Mouse (Mus musculus): ENCODE data around the gene Lonp2.

Lonp2 gene

DNA sequence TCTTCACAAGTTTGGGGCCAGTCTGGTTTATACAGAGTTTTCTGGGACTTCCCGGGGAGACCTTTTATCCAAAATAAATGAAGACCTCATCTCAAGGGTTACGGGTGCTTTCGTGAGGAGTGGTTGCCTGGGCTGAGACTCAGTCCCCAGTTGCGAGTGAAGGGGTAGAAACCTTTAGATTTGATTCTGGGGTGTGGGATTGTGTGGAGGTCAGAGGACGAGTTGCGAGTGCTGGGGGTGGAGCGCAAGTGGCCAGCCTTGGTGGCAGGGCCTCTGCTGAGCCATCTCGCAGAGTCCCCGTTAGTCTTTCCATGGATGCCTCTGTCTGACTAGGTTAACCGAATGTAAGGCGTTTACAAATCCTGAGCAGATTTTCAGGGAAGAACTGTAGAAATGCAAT lies 122.7 kb downstream of the Lonp2 start:
- DNase-seq (ENCODE audit: low read depth, low spot score) = peak; percentile 4

DNA sequence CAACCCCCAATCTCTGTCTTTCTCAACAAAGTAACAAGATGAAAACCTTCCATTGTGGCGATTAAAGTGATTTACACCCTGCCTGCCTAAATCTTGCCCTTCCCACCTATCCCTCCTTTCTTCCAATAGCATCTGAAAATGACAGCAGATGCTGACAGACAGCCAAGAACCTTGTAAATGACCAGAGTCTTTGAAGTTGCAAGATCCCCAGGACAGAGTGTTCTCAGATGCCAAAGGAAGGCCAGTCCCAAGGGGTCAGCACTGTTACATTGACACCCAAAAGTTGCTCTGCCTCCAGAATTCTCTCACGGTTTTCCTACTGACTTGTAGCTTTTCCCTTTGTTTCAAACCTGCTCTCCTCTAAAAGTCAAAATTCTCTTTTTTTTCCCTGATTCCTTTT lies 126.0 kb downstream of the Lonp2 start:
- DNase-seq (ENCODE audit: low read depth, low spot score) = peak; percentile 8

DNA sequence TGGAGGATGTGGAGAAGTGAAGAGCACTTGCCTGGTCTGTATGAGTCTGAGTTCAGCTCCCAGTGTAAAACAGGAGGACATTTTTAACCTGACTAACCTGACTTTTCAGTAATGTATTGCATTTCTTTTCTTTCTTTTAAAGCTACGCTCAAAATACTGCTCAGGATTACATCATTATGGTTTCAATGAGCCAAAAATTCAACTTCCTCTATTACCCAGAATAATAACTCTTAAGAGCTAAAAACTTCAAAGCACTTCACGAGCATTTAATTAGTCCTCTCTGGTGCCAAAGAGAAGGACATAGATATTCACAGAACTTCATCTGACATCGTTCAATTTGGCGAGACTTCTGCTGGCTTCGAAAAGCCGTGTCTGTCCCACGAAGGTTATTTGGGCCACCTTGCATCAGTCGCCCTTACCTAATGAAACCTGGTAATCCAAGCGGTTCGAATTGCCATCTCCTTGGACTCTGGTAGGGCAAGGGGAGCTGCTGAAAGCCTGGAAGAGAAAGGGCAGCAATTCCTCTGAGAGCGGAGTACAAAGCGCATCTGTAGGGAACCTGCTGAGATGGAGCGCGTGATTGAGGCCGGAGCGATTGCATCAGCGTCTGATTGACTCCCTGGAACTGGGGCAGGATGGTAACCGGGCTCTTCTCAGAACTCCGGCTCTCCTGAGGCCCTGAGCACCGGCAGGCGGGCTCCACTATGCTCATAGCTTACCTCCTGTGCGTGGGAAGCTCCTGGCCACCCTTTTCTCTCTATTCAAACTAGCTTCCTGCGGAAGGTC lies 133.3 kb downstream of the Lonp2 start:
- DNase-seq (ENCODE audit: low read depth, low spot score) = peak; percentile 24

DNA sequence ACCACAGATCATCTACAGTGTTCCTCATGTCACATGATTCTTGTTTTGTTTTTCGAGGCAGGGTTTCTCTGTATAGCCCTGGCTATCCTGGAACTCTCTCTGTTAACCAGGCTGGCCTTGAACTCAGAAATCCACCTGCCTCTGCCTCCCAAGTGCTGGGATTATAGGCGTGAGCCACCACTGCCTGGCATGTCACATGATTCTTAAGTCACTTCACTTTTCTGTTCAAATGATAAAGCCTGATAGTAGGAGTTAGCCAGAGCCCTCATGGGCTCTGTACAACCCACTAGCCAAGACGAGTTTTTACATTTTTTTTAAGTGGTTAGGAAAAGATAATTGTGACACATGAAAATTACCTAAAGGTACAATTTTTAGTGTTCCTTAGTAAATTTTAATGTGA lies 134.8 kb downstream of the Lonp2 start:
- no peak for DNase-seq (ENCODE audit: low read depth, low spot score)

DNA sequence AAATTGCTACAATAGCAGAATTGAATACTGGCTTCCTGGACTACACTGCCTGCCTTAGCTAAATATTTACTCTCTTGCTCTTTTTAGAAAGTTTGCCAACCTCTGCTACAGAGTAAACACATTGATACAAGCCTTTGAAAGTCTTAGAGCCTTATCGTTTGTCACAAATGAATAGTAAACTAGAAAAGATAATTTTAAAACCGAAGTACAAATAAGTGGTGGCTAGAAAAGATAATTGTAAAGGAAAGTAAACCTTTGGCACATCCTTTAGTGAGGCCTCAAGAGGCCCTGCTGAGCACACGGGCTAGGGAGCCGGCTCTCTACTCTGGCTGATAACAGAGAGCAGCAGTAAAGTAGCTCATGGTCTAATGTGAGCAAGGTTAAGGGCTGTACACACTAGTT lies 135.2 kb downstream of the Lonp2 start:
- DNase-seq (ENCODE audit: low read depth, low spot score) = no peak

DNA sequence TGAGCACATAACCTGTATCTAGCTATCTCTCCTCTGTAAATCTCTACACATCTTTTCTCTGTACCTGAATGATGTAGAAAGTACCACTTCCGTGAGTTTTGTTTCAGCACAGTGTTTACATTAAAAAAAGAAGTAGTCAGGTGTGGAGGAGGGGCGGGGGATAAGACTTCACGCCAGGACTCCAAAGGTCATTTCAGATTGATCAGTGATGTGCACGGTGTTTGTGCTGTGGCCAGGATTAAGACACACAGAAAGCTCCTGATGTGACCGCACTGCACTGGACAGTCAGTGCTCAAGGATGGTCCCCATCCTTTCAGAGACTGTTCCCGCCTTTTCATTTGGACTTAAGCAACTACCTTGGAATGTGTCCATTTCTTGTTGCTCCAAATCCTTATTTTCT lies 136.9 kb downstream of the Lonp2 start:
- no peak for DNase-seq (ENCODE audit: low read depth, low spot score)

DNA sequence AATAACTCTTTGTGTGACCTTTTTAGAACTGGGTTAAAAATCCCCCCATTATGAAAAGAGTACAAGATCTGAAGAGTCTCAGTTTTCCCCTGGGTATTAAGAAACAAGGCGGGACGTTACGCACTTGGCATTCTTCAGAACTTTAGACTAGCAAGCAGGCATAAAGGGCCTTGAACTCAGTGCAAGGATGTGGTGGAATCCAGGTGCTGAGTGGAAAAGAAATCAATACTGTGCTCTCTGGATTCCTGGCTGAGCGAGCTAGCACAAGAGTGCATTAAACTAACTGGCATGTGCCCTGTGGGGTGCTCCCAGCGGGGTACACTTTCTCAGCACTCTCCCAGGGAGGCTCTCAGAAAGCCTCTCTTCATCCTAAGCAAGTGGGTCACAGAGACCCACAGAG lies 139.0 kb downstream of the Lonp2 start:
- DNase-seq (ENCODE audit: low read depth, low spot score) = no peak

DNA sequence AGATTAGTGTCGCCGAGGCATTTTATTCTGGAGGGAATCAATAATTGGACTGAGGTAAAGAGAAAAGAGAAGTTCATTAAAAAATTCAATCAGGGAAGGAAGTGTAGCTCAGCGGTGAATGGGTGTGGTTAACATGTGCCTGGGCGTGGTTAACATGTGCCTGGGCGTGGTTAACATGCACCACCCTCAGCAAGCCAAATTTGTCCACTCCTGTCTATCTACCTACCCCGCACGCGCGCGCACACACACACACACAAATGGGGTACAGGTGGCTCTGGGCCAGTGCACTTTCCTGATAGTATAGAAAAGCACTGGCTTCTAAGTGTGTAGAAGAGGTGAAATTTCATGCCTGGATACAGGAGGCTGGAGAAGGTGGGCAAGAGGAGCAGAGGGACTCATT lies 141.3 kb downstream of the Lonp2 start:
- DNase-seq (ENCODE audit: low read depth, low spot score) = no peak

DNA sequence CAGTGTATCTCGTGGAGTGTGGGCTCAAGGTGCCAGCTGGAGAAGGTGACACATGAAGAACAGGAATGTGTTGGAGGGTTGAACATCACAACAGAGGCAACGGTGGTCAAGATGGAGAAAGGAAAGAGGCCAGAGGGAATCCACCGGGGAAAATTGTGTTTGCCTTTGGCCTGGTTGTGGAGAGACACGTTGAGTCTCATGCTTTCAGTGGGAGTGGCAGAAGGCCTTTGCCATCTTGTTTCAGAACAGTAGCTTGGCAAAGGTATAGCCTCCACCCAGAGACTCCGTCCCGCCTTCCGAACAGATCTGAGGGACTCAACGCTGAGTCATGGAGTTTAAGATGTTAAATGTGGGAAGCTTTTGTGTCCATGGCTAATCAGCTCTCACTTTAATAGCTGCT lies 141.8 kb downstream of the Lonp2 start:
- no peak for DNase-seq (ENCODE audit: low read depth, low spot score)

DNA sequence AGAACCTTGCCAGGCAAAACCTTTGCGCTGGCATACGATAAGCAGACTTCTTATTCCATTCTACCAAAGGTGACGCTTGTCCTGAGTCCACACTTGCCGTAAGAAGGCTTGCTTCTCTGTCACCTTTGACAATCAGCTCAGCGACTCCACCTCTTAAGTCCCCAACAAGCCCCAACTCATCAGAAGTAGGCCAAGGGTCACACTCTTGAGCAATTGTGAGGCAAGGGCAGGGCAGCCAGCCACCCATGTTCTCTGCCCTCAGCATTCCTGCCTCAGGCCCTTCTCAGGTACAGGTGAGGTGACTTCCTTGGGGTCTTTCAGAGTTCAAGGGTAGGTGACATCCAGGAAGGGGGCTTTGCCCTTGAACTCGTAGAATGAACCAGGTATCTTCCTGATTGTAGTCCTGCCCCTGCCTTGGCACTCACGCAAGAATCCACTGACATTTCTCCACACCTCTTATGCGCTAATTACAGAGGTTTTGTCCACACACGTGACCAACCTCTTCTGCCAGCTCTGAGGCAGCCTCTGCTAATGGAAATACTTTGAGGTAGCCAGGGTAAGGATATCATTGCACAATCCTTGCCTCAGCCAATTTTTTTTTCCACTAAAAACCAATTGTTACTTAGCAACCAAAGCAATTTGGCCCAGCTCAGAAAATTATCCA lies 142.8 kb downstream of the Lonp2 start:
- DNase-seq (ENCODE audit: low read depth, low spot score) = no peak

DNA sequence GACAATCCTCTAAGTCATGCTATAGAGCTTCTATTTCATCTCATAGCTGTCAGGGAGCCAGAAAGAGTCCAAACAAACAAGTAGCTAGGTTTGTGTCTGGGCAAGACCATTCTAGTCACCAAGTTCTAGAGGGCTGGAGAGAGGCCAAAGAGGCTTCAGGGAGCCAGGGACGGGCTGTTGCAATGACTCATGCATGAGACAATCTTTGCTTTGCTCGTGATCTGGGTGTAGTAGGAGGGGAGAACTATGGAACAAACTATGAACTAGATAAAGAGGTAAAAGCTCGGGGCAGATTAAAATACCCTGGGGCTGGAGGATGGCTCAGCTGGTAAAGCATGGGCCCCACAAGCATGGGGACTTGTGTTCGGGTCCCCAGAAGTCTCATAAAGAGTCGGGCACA lies 144.7 kb downstream of the Lonp2 start:
- DNase-seq (ENCODE audit: low read depth, low spot score) = no peak

DNA sequence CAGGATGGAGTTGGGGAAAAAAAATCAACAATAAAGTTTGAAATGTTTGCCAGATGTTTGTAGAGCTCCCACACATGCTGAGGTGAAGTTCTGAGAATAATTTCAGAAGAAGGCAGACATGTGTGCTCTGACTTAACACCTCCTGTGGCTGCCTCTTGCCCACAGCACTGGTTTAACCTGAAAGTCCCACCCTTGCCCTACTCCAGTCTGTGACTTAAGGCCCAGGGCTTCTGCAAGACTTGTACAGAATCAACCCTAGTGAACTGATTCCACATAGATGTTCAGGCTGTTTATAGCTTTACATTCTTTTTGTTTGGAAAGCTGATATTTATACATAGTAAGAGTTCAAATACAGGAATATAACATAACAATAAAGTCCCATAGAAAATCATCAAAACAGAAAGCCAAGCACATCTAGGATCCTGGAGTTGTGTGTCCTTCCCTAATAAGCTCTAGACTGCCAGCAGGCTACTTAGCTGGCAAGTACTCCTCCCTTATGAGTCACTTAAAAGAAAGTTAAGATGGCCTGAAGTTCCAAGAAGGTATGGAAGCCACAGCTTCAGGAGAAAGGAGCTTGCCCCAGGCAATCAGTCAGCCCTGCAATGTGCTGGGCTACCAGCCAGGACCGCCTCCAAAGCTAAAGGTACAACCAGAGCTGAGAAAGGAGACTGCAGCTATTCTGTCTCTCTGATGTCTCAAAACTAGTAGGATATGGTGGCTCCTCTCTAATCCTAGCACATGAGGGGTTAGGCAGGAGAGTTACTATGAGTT lies 146.3 kb downstream of the Lonp2 start:
- no peak for DNase-seq (ENCODE audit: low read depth, low spot score)

Data from mesoderm, embryonic 11.5 days (tissue).